Mouse (Mus musculus): ENCODE measurements around the gene Hexim1.

DNA sequence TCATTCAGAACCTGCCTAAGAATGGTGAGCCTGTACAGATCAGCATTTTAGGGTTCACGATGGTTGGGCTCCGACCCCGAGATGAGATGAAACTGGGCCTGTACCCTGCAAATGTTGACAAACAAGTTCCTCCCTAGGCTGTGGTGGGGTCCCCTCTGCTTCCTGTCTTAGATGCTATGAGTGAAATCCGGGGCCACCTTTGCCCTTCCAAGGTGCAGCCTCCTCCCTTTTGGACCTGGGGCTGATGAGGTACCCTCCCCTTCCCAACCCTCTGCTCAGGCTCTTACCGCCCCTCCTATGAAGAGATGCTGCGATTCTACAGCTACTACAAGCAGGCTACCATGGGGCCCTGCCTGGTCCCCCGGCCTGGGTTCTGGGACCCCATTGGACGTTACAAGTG is 12.4 kb upstream of the Hexim1 start:
- TF ChIP-seq NELFE (IDR thresholded peaks at IDR 0.05; ENCODE audit: low read depth, low read length) = no peak
- TF ChIP-seq CTCF (conservative IDR thresholded peaks at IDR 0.05 in 1 of 2, IDR thresholded peaks at IDR 0.05 in 1 of 2; ENCODE audit: low read depth in 2 of 2, low read length in 2 of 2) = no peak
- no peak for TF ChIP-seq NRF1 (IDR thresholded peaks at IDR 0.05; ENCODE audit: low read depth, low read length)
- TF ChIP-seq E2F4 (IDR thresholded peaks at IDR 0.05; ENCODE audit: insufficient replicate concordance, low read depth, low read length) = no peak

Data from CH12.LX (cell line).